Mouse (Mus musculus): Measurements from ENCODE around the gene Fbxo48. TPM values are rescaled to one million over a fixed set of nuclear protein-coding genes. Genes with fewer than 3 reads are reported as not detected.

Gene Fbxo48
- polyA plus RNA-seq, 1 experiment from 2014 or later = 0.17 TPM

DNA sequence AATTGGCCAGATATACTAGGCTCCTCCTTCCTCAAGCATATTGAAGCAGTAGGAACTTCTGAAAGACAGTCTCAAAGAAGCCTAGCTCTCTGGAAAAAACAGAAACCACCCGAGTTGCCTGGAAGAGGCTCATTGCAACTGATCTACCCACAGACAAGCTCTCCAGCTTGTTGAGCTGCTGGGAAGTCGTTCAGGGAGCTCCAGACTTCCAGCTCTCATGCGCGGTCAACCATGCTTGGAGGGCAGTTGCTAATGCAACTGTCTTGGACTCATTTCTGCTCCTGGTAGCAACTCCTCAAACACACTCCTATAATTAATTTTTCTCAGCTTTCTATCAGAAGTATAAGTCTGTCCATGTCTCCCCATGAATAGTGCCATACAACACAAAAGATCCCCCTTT is 8.2 kb upstream of the Fbxo48 start:
- no peak overlapping the region for H3K4me3 ChIP-seq (ENCODE audit: low read depth, low read length)
- WGBS = 82% methylated on average over 4 of the region's 4 CpGs
- no peaks in the 10 kb centered on the region for H3K9me3 ChIP-seq (ENCODE audit: control insufficient read depth)
- no peaks in the 10 kb centered on the region for H3K36me3 ChIP-seq (ENCODE audit: control insufficient read depth, insufficient read depth)
- no peaks in the 10 kb centered on the region for H3K27me3 ChIP-seq (replicated peaks; ENCODE audit: control insufficient read depth, insufficient read depth, low read length)
- no peaks in the 10 kb centered on the region for H3K4me1 ChIP-seq (replicated peaks; ENCODE audit: control insufficient read depth, insufficient read depth, low read length)
- no peak overlapping the region for H3K4me2 ChIP-seq (replicated peaks; ENCODE audit: low read depth)
- ATAC-seq = no peak
- TF ChIP-seq CTCF (IDR thresholded peaks at IDR 0.05; ENCODE audit: low read depth) = no peak
- H3K27ac ChIP-seq (ENCODE audit: low read depth, low read length) = no peak overlapping the region
- H3K9ac ChIP-seq (ENCODE audit: low read depth, low read length) = no peak overlapping the region

DNA sequence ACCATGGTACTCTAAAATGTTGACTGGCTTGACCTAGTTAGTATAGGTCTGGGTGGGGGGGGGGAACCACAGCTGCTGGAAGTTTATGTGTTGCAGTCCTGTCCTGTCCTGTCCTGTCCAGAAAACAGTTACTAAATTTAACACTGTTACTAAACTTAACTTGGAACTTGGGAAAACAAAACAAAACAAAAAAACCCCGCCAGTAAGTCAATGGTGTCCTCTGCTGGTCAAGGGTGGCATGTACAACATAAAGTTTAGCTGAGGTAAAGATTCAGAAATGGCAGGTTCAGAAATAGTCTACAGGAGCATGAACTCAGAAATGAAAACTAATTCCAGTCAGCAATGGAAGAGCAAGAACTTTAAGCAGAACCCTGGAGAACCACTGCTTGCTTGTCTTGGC is 2.4 kb upstream of the Fbxo48 start:
- Histone ChIP-seq H3K4me2 (replicated peaks; ENCODE audit: low read depth) (no peak overlapping the region), H3K4me1 (replicated peaks; ENCODE audit: control insufficient read depth, insufficient read depth, low read length) (no peaks in the 10 kb centered on the region), H3K4me3 (ENCODE audit: low read depth, low read length) (no peak overlapping the region), H3K36me3 (ENCODE audit: control insufficient read depth, insufficient read depth) (no peaks in the 10 kb centered on the region), H3K27ac (ENCODE audit: low read depth, low read length) (no peak overlapping the region), H3K27me3 (replicated peaks; ENCODE audit: control insufficient read depth, insufficient read depth, low read length) (no peaks in the 10 kb centered on the region), H3K9me3 (ENCODE audit: control insufficient read depth) (no peaks in the 10 kb centered on the region), H3K9ac (ENCODE audit: low read depth, low read length) (no peak overlapping the region)
- TF ChIP-seq CTCF (IDR thresholded peaks at IDR 0.05; ENCODE audit: low read depth) = peak; percentile 97
- WGBS = 15% methylated on average over 1 of the region's 1 CpGs
- no peak for ATAC-seq

DNA sequence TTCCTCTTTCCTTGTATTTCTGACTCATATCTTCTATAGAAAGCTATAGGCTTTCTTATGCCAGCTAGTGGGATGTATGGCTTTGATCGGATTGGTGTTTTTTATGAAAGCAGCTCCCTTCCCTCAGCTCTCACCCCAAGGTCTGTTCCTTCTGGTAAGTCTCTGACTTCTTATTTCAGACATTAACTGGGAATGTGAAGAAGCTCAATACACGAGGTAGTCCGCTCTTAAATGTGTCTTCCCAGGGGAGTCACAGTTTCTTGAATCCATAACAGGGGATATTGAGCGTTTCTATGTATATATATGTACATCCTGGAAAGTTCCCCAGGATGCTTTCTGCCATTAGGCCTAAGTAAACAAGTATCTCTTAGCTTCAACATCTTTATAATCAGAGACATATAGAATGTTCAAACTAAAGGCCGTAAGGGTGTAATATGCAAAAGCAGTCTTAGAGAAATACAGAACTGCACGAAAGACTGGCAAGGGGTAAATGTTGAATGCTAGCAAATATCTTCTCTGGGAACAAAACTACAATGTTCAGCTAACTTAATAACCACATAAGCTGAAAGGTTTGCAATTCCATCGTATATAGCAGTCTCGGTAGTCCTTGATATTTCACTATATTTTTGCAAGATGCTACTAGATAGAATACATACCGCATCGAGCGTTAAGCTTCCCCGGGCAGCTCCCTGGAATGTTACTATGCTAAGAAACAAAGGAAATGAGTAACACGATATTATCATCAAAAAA is 774 bp upstream of the Fbxo48 start:
- Histone ChIP-seq H3K36me3 (ENCODE audit: control insufficient read depth, insufficient read depth) (no peaks in the 10 kb centered on the region), H3K27me3 (replicated peaks; ENCODE audit: control insufficient read depth, insufficient read depth, low read length) (no peaks in the 10 kb centered on the region), H3K4me1 (replicated peaks; ENCODE audit: control insufficient read depth, insufficient read depth, low read length) (no peaks in the 10 kb centered on the region), H3K4me2 (replicated peaks; ENCODE audit: low read depth) (peak overlapping the region; percentile 85), H3K9me3 (ENCODE audit: control insufficient read depth) (no peaks in the 10 kb centered on the region), H3K9ac (ENCODE audit: low read depth, low read length) (peak overlapping the region; percentile 46; the same call in 1 of the 2 replicates), H3K27ac (ENCODE audit: low read depth, low read length) (no peak overlapping the region), H3K4me3 (ENCODE audit: low read depth, low read length) (peak overlapping the region; percentile 62)
- WGBS = 20% methylated on average over 13 of the region's 13 CpGs
- TF ChIP-seq CTCF (IDR thresholded peaks at IDR 0.05; ENCODE audit: low read depth) = no peak
- no peak; the same call in none of the 2 replicates for ATAC-seq

DNA sequence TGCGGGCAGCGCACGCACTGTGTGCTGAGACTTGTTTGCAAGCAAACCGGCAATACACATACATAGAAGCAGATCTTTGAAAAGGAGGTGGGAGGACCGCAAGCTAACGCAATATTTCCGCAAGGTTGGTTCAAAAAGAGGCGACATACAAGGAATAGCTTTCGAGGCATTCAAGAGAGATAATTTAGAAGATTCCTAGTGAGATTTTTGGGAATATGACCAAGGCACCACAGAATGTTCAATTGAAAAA is 511 bp downstream of the Fbxo48 start:
- H3K4me1 ChIP-seq (replicated peaks; ENCODE audit: control insufficient read depth, insufficient read depth, low read length) = no peaks in the 10 kb centered on the region
- no peak overlapping the region for H3K27ac ChIP-seq (ENCODE audit: low read depth, low read length)
- H3K9ac ChIP-seq (ENCODE audit: low read depth, low read length) = peak overlapping the region; percentile 41
- TF ChIP-seq CTCF (IDR thresholded peaks at IDR 0.05; ENCODE audit: low read depth) = no peak
- H3K4me2 ChIP-seq (replicated peaks; ENCODE audit: low read depth) = peak overlapping the region; percentile 85
- no peaks in the 10 kb centered on the region for H3K36me3 ChIP-seq (ENCODE audit: control insufficient read depth, insufficient read depth)
- 2% methylated on average over 9 of the region's 9 CpGs for WGBS
- H3K27me3 ChIP-seq (replicated peaks; ENCODE audit: control insufficient read depth, insufficient read depth, low read length) = no peaks in the 10 kb centered on the region
- H3K9me3 ChIP-seq (ENCODE audit: control insufficient read depth) = no peaks in the 10 kb centered on the region
- peak overlapping the region; percentile 62 for H3K4me3 ChIP-seq (ENCODE audit: low read depth, low read length)
- 0 out of 2 replicates have a peak, but pooled peaks have one; percentile 2 for ATAC-seq

DNA sequence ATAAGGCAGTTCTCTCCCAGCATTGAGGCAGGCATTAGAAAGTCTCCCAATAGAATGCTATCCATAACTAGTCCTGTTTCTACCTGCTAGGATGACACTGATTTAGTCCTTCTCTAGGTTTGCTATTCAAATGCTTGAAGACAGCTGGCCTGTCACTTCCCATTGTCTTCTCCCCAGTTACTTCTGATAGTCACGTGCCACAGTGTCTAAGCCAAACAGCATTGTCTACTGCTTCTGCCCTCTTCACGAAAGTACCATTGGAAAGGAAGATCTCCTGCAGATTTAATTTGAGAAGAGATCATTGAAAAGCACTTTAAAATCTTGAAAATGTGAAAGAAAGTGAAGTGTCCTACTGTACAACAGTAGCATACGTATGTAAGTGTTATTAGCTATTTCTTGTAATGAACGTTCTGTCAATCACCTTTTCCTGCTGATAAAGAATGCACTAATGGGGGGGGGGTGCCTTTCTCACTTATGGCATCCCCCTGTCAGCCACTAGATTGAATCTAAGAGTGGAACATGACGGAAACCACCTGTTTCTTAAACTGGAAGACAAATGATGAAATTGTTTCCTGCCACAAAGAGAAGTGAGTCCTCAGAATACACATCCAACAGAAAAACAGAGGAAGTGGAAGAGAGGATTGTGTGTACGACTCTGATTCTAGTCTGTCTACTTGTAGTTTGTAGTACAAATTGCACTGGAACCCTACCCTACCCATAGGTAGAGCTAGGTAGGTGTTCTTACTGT is 5.1 kb downstream of the Fbxo48 start:
- no peak overlapping the region for H3K4me2 ChIP-seq (replicated peaks; ENCODE audit: low read depth)
- WGBS = 86% methylated on average over 6 of the region's 6 CpGs
- H3K27ac ChIP-seq (ENCODE audit: low read depth, low read length) = no peak overlapping the region
- H3K36me3 ChIP-seq (ENCODE audit: control insufficient read depth, insufficient read depth) = no peaks in the 10 kb centered on the region
- H3K9ac ChIP-seq (ENCODE audit: low read depth, low read length) = no peak overlapping the region
- TF ChIP-seq CTCF (IDR thresholded peaks at IDR 0.05; ENCODE audit: low read depth) = no peak
- no peak for ATAC-seq
- H3K4me1 ChIP-seq (replicated peaks; ENCODE audit: control insufficient read depth, insufficient read depth, low read length) = no peaks in the 10 kb centered on the region
- H3K4me3 ChIP-seq (ENCODE audit: low read depth, low read length) = no peak overlapping the region
- no peaks in the 10 kb centered on the region for H3K27me3 ChIP-seq (replicated peaks; ENCODE audit: control insufficient read depth, insufficient read depth, low read length)
- H3K9me3 ChIP-seq (ENCODE audit: control insufficient read depth) = no peaks in the 10 kb centered on the region

DNA sequence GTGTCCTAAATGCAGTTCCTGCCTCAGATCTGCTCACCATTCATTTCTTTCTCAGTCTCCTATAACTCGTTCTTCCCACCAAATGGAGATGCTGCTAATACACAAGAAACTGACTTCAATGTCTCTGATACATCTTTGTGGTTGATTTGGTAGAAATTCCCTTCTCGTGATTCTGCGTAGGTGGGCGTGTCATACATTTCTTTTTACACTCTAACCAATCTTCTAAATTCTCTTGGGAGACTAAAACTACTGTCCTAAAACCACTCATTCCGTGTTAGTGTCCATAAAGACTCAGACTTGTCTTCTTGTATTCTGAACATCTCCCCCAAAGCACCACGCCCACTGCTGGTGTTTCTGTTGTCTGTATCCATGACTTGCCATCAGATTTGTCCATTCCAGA is 5.9 kb downstream of the Fbxo48 start:
- Histone ChIP-seq H3K36me3 (ENCODE audit: control insufficient read depth, insufficient read depth) (no peaks in the 10 kb centered on the region), H3K27ac (ENCODE audit: low read depth, low read length) (no peak overlapping the region), H3K4me1 (replicated peaks; ENCODE audit: control insufficient read depth, insufficient read depth, low read length) (no peaks in the 10 kb centered on the region), H3K9me3 (ENCODE audit: control insufficient read depth) (no peaks in the 10 kb centered on the region), H3K9ac (ENCODE audit: low read depth, low read length) (no peak overlapping the region), H3K4me3 (ENCODE audit: low read depth, low read length) (no peak overlapping the region), H3K27me3 (replicated peaks; ENCODE audit: control insufficient read depth, insufficient read depth, low read length) (no peaks in the 10 kb centered on the region), H3K4me2 (replicated peaks; ENCODE audit: low read depth) (no peak overlapping the region)
- ATAC-seq = no peak
- TF ChIP-seq CTCF (IDR thresholded peaks at IDR 0.05; ENCODE audit: low read depth) = no peak
- WGBS = 87% methylated on average over 6 of the region's 6 CpGs

Data from intestine, postnatal 0 days (tissue).